Mouse (Mus musculus): Measurements from ENCODE around the gene Gmip.

Gmip gene

DNA sequence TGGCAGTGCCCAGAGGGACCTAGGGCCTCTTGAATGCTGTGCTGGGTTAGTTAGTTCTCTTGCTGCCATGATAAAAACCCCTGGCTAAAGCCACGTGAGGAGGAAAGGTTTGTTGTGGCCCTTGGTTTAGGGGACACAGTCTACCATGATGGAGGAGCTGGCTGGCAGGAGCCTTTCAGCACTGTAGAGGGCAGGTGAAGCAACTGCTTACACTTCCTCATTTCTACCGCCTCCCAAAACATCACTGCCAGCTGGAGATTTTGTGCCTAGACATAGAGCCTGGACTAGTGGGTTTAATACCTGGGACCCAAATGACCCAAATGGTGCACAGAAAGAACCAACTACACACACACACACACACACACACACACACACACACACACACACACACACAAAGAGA is 52.8 kb downstream of the Gmip start:
- no peak for DNase-seq (ENCODE audit: extremely low read depth, low read depth)

DNA sequence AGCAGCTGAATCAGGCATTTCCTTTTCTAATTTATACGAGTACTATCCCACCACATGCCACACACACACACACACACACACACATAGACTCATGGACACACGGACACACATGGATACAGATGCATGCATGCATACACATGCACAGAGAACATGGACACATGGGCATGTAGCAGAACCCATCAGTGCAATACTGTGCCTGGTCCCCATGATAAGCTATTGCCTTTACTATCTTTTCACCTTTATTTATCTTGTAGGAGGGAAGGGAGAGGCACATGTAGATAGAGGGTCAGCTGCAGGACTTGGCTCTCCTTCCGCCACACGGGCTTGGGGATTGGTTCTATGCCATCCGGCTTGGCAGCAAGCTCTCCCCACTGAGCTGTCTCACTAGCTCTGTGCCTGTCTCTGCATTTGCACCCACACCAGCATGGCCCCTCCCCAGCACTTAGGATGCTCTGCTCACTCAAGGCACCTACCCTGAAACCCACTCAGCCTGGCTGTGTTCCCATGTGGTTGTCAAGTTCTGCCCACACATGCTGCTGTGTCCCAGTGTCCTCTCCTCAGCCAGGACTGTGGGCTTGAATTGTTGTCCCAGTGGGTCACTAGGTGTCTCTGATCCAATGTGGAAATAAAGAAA is 55.0 kb downstream of the Gmip start:
- DNase-seq (ENCODE audit: extremely low read depth, low read depth): no peak

DNA sequence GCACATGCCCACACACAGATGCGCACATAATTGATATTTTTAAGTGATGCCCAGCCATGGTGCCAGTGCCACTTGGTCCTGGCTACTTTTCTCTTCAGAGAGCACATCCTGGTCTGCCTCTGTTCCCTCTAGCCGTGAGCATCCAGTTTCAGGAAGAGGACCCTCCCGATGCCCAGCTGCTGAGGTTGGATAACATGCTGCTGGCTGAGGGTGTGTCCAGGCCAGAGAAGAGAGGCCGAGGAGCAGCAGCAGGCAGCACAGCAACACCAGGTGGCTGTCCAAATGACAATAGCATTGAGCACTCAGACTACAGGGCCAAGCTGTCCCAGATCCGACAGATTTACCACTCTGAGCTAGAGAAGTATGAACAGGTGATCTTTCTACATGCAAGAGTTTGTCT is 55.7 kb downstream of the Gmip start:
- no peak for DNase-seq (ENCODE audit: extremely low read depth, low read depth)

DNA sequence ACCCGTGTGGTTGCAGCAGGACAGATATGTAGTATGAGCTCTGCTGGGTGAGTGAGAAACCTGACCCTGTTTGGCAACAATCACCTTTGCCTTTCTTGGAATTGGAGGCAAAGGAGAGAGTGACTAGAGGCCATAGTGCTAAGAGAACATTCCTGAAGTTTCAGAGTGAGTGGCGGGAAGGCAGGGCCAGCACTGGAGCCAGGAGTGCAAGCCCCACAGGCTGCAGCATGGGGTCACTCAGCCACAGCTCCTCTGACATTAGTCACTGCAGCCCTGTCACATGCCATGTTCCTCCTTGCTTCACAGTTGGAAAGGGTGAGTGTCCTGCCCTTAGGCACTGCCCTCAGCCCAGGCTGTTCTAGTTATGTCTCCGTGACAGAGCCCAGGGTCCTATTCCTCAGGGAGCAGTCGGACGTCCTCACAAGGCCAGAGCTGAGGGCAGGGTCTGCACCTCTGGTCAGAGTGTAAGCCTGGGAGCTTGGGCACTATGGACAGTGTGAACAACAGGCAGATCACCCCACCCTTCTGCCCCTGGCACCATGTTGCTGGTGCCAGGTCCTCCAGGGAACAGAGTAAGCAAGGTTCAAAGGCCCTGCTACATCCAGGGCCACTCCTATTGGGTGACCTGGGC is 59.3 kb downstream of the Gmip start:
- no peak for DNase-seq (ENCODE audit: extremely low read depth, low read depth)

DNA sequence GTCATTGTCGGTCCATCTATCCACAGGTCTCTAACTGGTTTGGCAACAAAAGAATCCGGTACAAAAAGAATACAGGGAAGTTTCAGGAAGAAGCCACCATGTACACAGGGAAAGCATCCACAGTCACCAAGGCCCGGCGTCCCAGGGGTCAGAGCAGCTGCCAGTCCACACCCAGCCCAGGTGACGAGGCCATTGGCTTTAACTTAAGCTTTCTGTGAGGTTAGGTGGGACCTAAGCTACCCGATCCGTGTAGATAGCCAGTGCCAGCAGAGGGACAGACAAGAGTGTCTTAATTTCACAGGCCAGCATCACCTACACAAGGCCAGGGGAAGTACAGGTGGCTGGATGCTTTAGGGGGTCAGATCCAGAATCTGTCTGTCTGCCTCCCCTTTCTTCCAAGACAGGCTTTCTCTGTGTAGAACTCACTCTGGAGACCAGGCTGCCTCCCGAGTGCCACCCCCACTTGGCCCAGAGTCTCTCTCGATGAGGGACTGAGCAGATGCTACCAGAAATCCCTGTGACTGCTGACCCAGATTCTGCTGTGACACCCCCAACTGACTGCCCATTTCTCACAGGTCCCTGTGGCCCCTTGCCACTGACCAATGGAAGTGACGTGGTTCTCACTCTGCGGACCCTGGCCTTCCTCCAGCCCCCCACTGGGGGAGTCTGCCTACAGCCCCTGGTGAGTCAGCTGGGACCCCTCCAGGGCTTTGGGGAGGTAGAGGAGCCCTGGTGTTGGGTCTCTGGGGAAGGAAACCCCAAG is 61.7 kb downstream of the Gmip start:
- no peak for DNase-seq (ENCODE audit: extremely low read depth, low read depth)

DNA sequence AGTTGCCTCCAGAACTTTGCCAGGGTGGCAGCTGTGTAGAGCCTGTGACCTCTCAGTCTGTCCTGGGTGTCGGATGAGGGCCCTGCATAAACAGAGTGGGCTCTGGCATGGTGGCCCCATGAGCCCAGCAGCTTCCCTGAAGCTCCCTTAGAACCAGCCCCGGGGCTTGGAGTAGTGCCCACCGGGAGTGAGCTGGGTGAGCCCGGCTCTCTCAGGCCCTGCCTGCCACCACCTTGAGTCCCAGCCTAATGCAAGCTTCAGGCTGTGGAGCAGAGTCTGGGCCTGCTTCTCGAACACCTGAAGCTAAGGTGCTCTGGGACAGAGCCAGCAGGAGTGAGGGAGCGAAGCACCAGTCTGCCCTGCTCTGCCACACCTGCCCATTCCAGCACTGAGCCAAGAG is 62.4 kb downstream of the Gmip start:
- no peak for DNase-seq (ENCODE audit: extremely low read depth, low read depth)

Measured in MEL-GATA-1-ER (cell line).